Mouse (Mus musculus) myocyte (in vitro differentiated cells): Measurements from ENCODE around the gene Ubxn10.

Experiments used
- MAX ChIP-seq: IDR thresholded peaks from one replicate; pipeline ENCODE4 v1.6.1; 2011; ENCODE audit warnings: low read depth, mild to moderate bottlenecking, control low read depth
- POLR2A ChIP-seq: IDR thresholded peaks from one replicate; pipeline ENCODE4 v1.6.1; 2011; ENCODE audit warnings: low read depth, mild to moderate bottlenecking, control low read depth, moderate library complexity; ENCODE audit not compliant: insufficient read length

- TF ChIP-seq POLR2A = no peak
- TF ChIP-seq MAX = no peak
These were observed 48.8 kb upstream of the Ubxn10 start for GRCm38 (mm10) chr4:138785721-138786120.
